Mouse (Mus musculus) heart, embryonic 15.5 days (tissue): Measurements from ENCODE around the gene Noto. TPM values are rescaled to one million over a fixed set of nuclear protein-coding genes. Genes with fewer than 3 reads are reported as not detected.

Experiments used
- ATAC-seq: fragments of 200-750 bp; cut with Nextera tagmentation; replicated peaks from 2 replicates; pipeline ENCODE4 v1.8.0; 2017; ENCODE audit warnings: low read depth, moderate TSS enrichment; ENCODE audit not compliant: insufficient number of reproducible peaks, insufficient read depth, low FRiP score
- H3K27ac ChIP-seq: fragments of 300-500 bp; sonication (generic); 2 replicates; pipeline ENCODE4 v1.5.1; 2015; ENCODE audit warnings: mild to moderate bottlenecking, inconsistent platforms
- H3K27me3 ChIP-seq: fragments of 300-500 bp; sonication (generic); 2 replicates; pipeline ENCODE4 v1.6.1; 2015; ENCODE audit warnings: inconsistent platforms
- H3K36me3 ChIP-seq: fragments of 300-500 bp; sonication (generic); 2 replicates; pipeline ENCODE4 v1.6.1; 2015; ENCODE audit warnings: mild to moderate bottlenecking, inconsistent platforms
- H3K4me1 ChIP-seq: fragments of 300-500 bp; sonication (generic); replicated peaks from 2 replicates; pipeline ENCODE4 v1.6.1; 2015; ENCODE audit warnings: inconsistent platforms
- H3K4me2 ChIP-seq: fragments of 300-500 bp; sonication (generic); 2 replicates; pipeline ENCODE4 v1.6.1; 2015; ENCODE audit warnings: inconsistent platforms, mild to moderate bottlenecking, moderate library complexity
- H3K4me3 ChIP-seq: fragments of 300-500 bp; sonication (generic); 2 replicates; pipeline ENCODE4 v1.5.1; 2015; ENCODE audit warnings: mild to moderate bottlenecking, inconsistent platforms
- H3K9ac ChIP-seq: fragments of 300-500 bp; sonication (generic); 2 replicates; pipeline ENCODE4 v1.6.1; 2015; ENCODE audit warnings: mild to moderate bottlenecking, inconsistent platforms
- H3K9me3 ChIP-seq: fragments of 300-500 bp; sonication (generic); replicated peaks from 2 replicates; pipeline ENCODE4 v1.6.1; 2016; ENCODE audit warnings: inconsistent platforms
- WGBS: fragments of 180-500 bp; shearing (Covaris S2); methylation state at CpG from one replicate; pipeline ENCODE4 v1.1.7; 2015; ENCODE audit warnings: mixed read lengths; 5-methylcytosine and 5-hydroxymethylcytosine counted together
- polyA plus RNA-seq: library from polyadenylated mRNA; unstranded; fragments of >200 nt; fragmentation: Nextera tagmentation; extraction: Ambion mirVana; gene quantifications from 2 replicates; pipeline ENCODE4 v1.2.1, GENCODE M21; 2015

Gene Noto
- polyA plus RNA-seq, 1 experiment from 2014 or later: not detected

GRCm38 (mm10) chr6:85388608-85389007 is 35.1 kb upstream of the Noto start:
- H3K9me3 ChIP-seq: no peaks in the 10 kb centered on the region
- no peak overlapping the region for H3K4me2 ChIP-seq
- WGBS: 57% methylated on average over 5 of the region's 5 CpGs
- peaks cover 10% of the 10 kb centered on the region for H3K27me3 ChIP-seq
- no peak overlapping the region for H3K27ac ChIP-seq
- H3K4me3 ChIP-seq: no peak overlapping the region
- no peaks in the 10 kb centered on the region for H3K4me1 ChIP-seq
- ATAC-seq: no peak
- H3K9ac ChIP-seq: no peak overlapping the region
- H3K36me3 ChIP-seq: no peaks in the 10 kb centered on the region

DNA sequence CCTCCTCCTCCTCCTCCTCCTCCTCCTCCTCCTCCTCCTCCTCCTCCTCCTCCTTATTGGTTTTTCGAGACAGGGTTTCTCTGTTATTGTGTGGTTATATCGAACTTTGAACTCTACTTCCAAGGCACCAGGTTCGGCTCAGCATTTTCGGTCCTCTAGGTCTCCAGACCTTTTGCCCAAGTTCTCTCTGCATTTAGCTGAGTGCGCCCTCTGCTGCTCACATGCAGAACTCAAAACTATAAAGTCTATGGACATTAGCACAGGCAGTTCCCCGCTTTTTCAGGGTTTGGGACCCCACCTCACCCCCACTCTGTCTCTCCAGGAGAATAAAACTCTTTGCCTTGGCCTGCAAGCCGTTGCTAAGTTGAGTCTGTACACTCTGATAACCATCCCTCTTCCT is 31.9 kb upstream of the Noto start:
- Histone ChIP-seq H3K27me3 (peaks cover 5% of the 10 kb centered on the region), H3K27ac (no peak overlapping the region), H3K9ac (no peak overlapping the region), H3K4me2 (no peak overlapping the region), H3K36me3 (no peaks in the 10 kb centered on the region), H3K9me3 (no peaks in the 10 kb centered on the region), H3K4me1 (no peaks in the 10 kb centered on the region), H3K4me3 (no peak overlapping the region)
- no peak for ATAC-seq
- 14% methylated on average over 7 of the region's 7 CpGs for WGBS

GRCm38 (mm10) chr6:85395360-85395759 is 28.3 kb upstream of the Noto start:
- WGBS: 84% methylated on average over 2 of the region's 2 CpGs
- Histone ChIP-seq H3K9ac (no peak overlapping the region), H3K4me3 (no peak overlapping the region)

DNA sequence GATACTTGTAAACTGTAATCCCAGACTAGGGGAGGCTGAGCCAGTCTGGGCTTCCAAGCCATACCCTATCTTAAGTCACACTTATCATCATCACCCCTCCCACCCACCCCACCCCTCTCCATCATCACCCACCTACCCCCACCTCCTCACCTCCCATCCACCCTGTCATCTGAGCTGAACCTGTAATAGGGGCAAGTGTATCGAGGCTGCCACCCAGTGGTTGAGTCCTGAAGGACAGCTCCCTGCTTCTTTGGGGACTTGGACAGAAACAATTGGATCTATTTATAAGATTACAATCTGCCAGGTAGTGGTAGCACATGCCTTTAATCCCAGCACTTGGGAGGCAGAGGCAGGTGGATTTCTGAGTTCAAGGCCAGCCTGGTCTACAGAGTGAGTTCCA is 26.5 kb upstream of the Noto start:
- Histone ChIP-seq H3K4me3 (no peak overlapping the region), H3K27ac (no peak overlapping the region), H3K4me1 (no peaks in the 10 kb centered on the region), H3K9me3 (no peaks in the 10 kb centered on the region), H3K9ac (no peak overlapping the region), H3K4me2 (no peak overlapping the region), H3K27me3 (no peaks in the 10 kb centered on the region), H3K36me3 (no peaks in the 10 kb centered on the region)
- ATAC-seq: no peak
- 31% methylated on average over 1 of the region's 1 CpGs for WGBS

More at GRCm38 (mm10) chr6:85395360-85395759, 28.3 kb upstream of the Noto start:
- Histone ChIP-seq H3K9me3 (no peaks in the 10 kb centered on the region), H3K27ac (no peak overlapping the region), H3K4me2 (no peak overlapping the region), H3K4me1 (no peaks in the 10 kb centered on the region), H3K27me3 (no peaks in the 10 kb centered on the region), H3K36me3 (no peaks in the 10 kb centered on the region)
- no peak for ATAC-seq

DNA sequence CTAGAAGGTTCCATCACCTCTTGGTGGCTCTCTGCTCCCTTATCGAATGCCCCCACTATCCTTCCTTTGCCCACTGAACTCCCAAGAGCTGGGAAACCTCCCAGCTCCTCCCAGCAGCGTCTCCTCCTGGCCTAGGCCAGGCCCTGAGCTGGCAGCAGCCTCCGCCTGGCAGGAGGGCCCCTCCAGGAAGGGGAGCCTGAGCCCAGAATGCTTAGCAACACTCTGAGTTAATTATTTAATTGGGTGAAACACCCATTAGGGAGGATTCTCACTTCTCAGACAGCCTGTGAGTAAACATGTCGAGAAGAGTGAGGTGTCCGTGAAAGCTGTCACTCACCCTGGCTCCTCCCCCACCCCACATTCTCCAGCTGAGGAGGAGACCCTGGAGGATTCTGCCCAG is 24.0 kb upstream of the Noto start:
- Histone ChIP-seq H3K4me3 (no peak overlapping the region), H3K27me3 (0 out of 2 replicates have a peak, but pooled peaks cover 6% of the 10 kb centered on the region), H3K9ac (no peak overlapping the region), H3K4me2 (no peak overlapping the region), H3K36me3 (no peaks in the 10 kb centered on the region), H3K9me3 (no peaks in the 10 kb centered on the region), H3K27ac (no peak overlapping the region), H3K4me1 (no peaks in the 10 kb centered on the region)
- WGBS: 26% methylated on average over 5 of the region's 5 CpGs
- no peak for ATAC-seq

DNA sequence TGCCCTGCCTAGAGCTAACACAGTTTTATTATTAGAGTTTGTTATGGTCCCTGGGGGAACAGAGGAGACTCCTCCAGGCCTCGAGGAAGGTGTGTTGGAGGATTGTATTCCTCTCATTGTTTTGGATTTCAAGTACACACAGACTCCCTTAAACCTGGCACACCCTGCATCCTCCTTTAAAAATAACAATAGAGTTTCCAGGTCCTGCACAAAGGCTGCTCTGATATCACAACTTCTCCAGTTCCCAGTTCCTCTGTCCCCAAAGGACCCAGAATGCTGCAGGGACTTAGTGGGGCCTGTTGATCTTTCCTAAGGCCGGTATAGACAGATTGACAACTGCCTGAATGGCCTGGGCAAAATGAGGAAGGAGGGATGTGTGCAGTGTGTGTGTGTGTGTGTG is 21.1 kb upstream of the Noto start:
- H3K9ac ChIP-seq: no peak overlapping the region
- peaks cover 27% of the 10 kb centered on the region for H3K27me3 ChIP-seq
- no peaks in the 10 kb centered on the region for H3K4me1 ChIP-seq
- H3K4me3 ChIP-seq: no peak overlapping the region
- no peaks in the 10 kb centered on the region for H3K9me3 ChIP-seq
- H3K4me2 ChIP-seq: no peak overlapping the region
- WGBS: 38% methylated on average over 2 of the region's 2 CpGs
- no peaks in the 10 kb centered on the region for H3K36me3 ChIP-seq
- no peak; the same call in 1 of the 2 replicates for ATAC-seq
- no peak overlapping the region for H3K27ac ChIP-seq

GRCm38 (mm10) chr6:85403039-85403438 is 20.6 kb upstream of the Noto start:
- WGBS: 70% methylated on average over 10 of the region's 10 CpGs
- peaks cover 31% of the 10 kb centered on the region for H3K27me3 ChIP-seq
- no peaks in the 10 kb centered on the region for H3K4me1 ChIP-seq
- no peak overlapping the region for H3K27ac ChIP-seq
- no peaks in the 10 kb centered on the region for H3K36me3 ChIP-seq
- no peak overlapping the region for H3K4me3 ChIP-seq
- H3K9me3 ChIP-seq: no peaks in the 10 kb centered on the region
- ATAC-seq: no peak
- no peak overlapping the region for H3K9ac ChIP-seq
- H3K4me2 ChIP-seq: no peak overlapping the region

GRCm38 (mm10) chr6:85409003-85409402 is 14.7 kb upstream of the Noto start:
- peak overlapping the region; percentile 23 for H3K4me3 ChIP-seq
- peak overlapping the region; percentile 53 for H3K4me2 ChIP-seq
- peaks cover 6% of the 10 kb centered on the region; the same call in 1 of the 2 replicates for H3K4me1 ChIP-seq
- no peak overlapping the region for H3K27ac ChIP-seq
- peaks cover 64% of the 10 kb centered on the region for H3K27me3 ChIP-seq
- H3K9me3 ChIP-seq: no peaks in the 10 kb centered on the region
- H3K9ac ChIP-seq: no peak overlapping the region
- H3K36me3 ChIP-seq: no peaks in the 10 kb centered on the region
- no peak for ATAC-seq
- WGBS: 3% methylated on average over 31 of the region's 31 CpGs

- H3K4me1 ChIP-seq: peaks cover 6% of the 10 kb centered on the region; the same call in 1 of the 2 replicates
- H3K9ac ChIP-seq: no peak overlapping the region
- H3K27ac ChIP-seq: no peak overlapping the region
- WGBS: 12% methylated on average over 13 of the region's 13 CpGs
- H3K4me3 ChIP-seq: no peak overlapping the region
- H3K4me2 ChIP-seq: no peak overlapping the region
- peaks cover 60% of the 10 kb centered on the region for H3K27me3 ChIP-seq
- peak; percentile 68 for ATAC-seq
- H3K9me3 ChIP-seq: no peaks in the 10 kb centered on the region
- H3K36me3 ChIP-seq: no peaks in the 10 kb centered on the region
Observed at GRCm38 (mm10) chr6:85410771-85411273, 12.9 kb upstream of the Noto start.

DNA sequence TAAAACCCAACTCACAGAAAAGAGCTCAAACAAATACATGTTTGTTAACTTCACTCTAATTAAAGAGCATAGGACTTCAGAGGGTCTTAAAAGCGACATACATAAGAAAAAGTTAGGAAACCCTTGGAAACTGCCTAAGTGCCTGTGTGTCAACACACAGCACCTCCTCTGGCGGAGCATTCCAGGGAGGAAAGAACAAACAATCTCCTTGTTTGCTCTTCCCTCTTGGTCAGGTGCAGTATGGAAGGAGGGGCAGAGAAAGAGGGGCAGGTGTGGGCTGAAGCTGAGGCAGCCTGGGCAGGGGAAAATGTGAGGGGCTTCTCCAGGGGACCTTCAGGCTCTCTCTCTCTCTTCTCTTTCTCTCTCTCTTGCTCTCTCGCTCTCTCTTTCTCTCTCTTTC is 7.9 kb upstream of the Noto start:
- ATAC-seq: no peak
- Histone ChIP-seq H3K4me3 (no peak overlapping the region), H3K9me3 (no peaks in the 10 kb centered on the region), H3K4me2 (no peak overlapping the region), H3K4me1 (no peaks in the 10 kb centered on the region), H3K27ac (no peak overlapping the region), H3K9ac (no peak overlapping the region), H3K36me3 (no peaks in the 10 kb centered on the region), H3K27me3 (0 out of 2 replicates have a peak, but pooled peaks cover 13% of the 10 kb centered on the region)
- WGBS: 50% methylated on average over 3 of the region's 3 CpGs

DNA sequence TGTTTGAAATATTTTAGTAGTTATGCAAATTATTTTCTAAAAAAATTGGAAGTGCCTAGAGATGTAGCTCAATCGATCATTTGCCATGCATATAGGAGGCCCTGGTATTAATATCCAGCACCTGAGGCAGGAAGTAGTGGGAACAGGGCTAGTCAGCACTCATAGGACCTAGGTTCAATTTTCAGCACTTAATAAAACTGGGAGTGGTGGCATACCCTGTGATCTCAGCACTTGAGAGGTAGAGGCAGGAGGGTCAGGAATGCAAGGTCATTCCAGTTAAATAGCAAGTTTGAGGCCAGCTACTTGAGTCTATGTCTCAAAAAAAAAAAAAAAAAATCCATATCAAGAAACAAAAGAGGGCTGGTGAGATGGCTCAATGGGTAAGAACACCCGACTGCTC is 4.5 kb upstream of the Noto start:
- ATAC-seq: no peak
- Histone ChIP-seq H3K27ac (no peak overlapping the region), H3K36me3 (no peaks in the 10 kb centered on the region), H3K9me3 (no peaks in the 10 kb centered on the region), H3K4me1 (peaks cover 4% of the 10 kb centered on the region), H3K4me2 (no peak overlapping the region), H3K27me3 (peaks cover 32% of the 10 kb centered on the region), H3K9ac (no peak overlapping the region), H3K4me3 (no peak overlapping the region)
- 79% methylated on average over 2 of the region's 2 CpGs for WGBS

GRCm38 (mm10) chr6:85431274-85431841 is 7.7 kb downstream of the Noto start:
- Histone ChIP-seq H3K4me3 (peak overlapping the region; percentile 87), H3K36me3 (no peaks in the 10 kb centered on the region), H3K27ac (no peak overlapping the region), H3K9ac (peak overlapping the region; percentile 77), H3K4me2 (peak overlapping the region; percentile 90), H3K4me1 (peaks cover 4% of the 10 kb centered on the region; the same call in 1 of the 2 replicates), H3K9me3 (no peaks in the 10 kb centered on the region), H3K27me3 (peaks cover 11% of the 10 kb centered on the region)
- ATAC-seq: peak; percentile 12; the same call in 1 of the 2 replicates
- WGBS: 50% methylated on average over 8 of the region's 8 CpGs
